Mouse (Mus musculus) testis, adult 2 months (tissue): ENCODE data around the gene Myh9. TPM values are rescaled to one million over a fixed set of nuclear protein-coding genes. Genes with fewer than 3 reads are reported as not detected.

Source experiments
- H3K27ac ChIP-seq: fragments of 200-500 bp; 2 replicates; pipeline ENCODE4 v1.5.1; 2012; ENCODE audit warnings: low read depth, low read length; ENCODE audit not compliant: control insufficient read depth, insufficient read depth
- H3K27me3 ChIP-seq: fragments of 200-500 bp; 2 replicates; pipeline ENCODE4 v1.6.1; 2012; ENCODE audit warnings: mild to moderate bottlenecking, low read length, moderate library complexity; ENCODE audit not compliant: control insufficient read depth, insufficient read depth
- H3K36me3 ChIP-seq: fragments of 200-500 bp; 2 replicates; pipeline ENCODE4 v1.6.1; 2012; ENCODE audit warnings: mild to moderate bottlenecking, low read length; ENCODE audit not compliant: control insufficient read depth, insufficient read depth
- H3K4me1 ChIP-seq: fragments of 200-500 bp; 2 replicates; pipeline ENCODE4 v1.6.1; 2012; ENCODE audit warnings: low read length; ENCODE audit not compliant: control insufficient read depth, insufficient read depth
- H3K4me3 ChIP-seq: fragments of 200-500 bp; 2 replicates; pipeline ENCODE4 v1.5.1; 2012; ENCODE audit warnings: low read depth, mild to moderate bottlenecking, low read length, moderate library complexity, mixed read lengths; ENCODE audit not compliant: control insufficient read depth
- CTCF ChIP-seq: fragments of 200-500 bp; IDR thresholded peaks from 2 replicates; pipeline ENCODE4 v1.5.1; 2012; ENCODE audit warnings: low read depth, mild to moderate bottlenecking, inconsistent platforms, low read length, moderate library complexity; ENCODE audit not compliant: control insufficient read depth, insufficient read depth, insufficient replicate concordance
- POLR2A ChIP-seq: fragments of 200-500 bp; IDR thresholded peaks from 2 replicates; pipeline ENCODE4 v1.6.1; 2012; ENCODE audit warnings: low read depth, mild to moderate bottlenecking, inconsistent platforms, low read length, moderate library complexity; ENCODE audit not compliant: control insufficient read depth
- polyA plus RNA-seq: library from polyadenylated mRNA; depleted of rRNA; stranded (reverse); fragments of >200 nt; gene quantifications from 2 replicates; pipeline ENCODE4 v1.2.3, GENCODE M21; 2012

The Myh9 gene
- polyA plus RNA-seq, 1 experiment: 4.5 TPM

DNA sequence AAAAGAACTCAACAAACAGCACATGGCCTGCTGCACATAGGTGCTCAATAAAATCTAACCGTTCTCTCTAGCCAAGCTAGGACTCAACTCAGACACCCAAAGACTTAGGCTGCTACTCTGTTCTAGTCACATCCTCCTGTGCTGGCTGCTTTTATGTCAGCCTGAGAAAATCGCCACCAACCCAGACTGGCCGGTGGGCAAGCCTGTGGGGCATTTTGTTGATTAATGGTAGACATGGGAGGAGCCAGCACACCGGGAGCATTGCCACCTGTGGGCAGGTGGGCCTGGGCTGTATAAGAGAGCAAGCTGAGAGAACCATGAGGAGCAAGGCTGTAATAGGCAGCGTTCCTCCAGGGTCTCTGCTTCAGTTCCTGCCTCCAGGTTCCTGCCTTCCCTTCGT, 8.2 kb downstream of the Myh9 start:
- H3K36me3 ChIP-seq: no peaks in the 10 kb centered on the region
- TF ChIP-seq POLR2A (no peak), CTCF (no peak)
- no peaks in the 10 kb centered on the region for H3K27me3 ChIP-seq
- no peak overlapping the region for H3K27ac ChIP-seq
- peaks cover 4% of the 10 kb centered on the region for H3K4me1 ChIP-seq
- H3K4me3 ChIP-seq: no peak overlapping the region

DNA sequence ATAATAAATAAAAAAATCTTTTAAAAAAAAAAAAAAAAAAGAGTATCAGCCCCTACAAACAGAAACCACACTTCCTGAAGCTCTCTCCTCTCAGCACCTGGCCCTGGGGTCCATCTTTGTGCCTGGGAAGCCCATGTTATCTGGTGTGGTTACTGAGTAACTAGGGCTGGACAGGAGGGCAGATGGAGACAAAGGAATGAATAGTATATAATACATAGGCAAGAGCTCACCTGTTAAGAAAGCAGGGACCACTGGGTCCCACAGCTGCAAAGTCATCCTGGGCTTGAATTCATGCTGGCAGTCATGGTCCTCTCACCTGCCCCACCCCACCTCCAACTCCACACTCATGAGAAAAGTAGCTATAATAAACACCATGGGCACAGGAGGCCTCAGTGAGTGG, 8.9 kb downstream of the Myh9 start:
- no peak overlapping the region for H3K4me3 ChIP-seq
- peaks cover 4% of the 10 kb centered on the region for H3K4me1 ChIP-seq
- H3K36me3 ChIP-seq: no peaks in the 10 kb centered on the region
- H3K27me3 ChIP-seq: no peaks in the 10 kb centered on the region
- no peak for TF ChIP-seq POLR2A
- no peak for TF ChIP-seq CTCF
- no peak overlapping the region for H3K27ac ChIP-seq

GRCm38 (mm10) chr15:77832458-77832904, 9.5 kb downstream of the Myh9 start:
- no peaks in the 10 kb centered on the region for H3K27me3 ChIP-seq
- H3K4me1 ChIP-seq: peaks cover 4% of the 10 kb centered on the region
- no peaks in the 10 kb centered on the region for H3K36me3 ChIP-seq
- no peak overlapping the region for H3K27ac ChIP-seq
- TF ChIP-seq CTCF: no peak
- H3K4me3 ChIP-seq: no peak overlapping the region

GRCm38 (mm10) chr15:77831754-77832457, 10.1 kb downstream of the Myh9 start:
- no peak overlapping the region for H3K27ac ChIP-seq
- no peak for TF ChIP-seq POLR2A
- no peak for TF ChIP-seq CTCF
- no peaks in the 10 kb centered on the region for H3K27me3 ChIP-seq
- no peaks in the 10 kb centered on the region for H3K36me3 ChIP-seq
- H3K4me3 ChIP-seq: no peak overlapping the region
- H3K4me1 ChIP-seq: peaks cover 4% of the 10 kb centered on the region

DNA sequence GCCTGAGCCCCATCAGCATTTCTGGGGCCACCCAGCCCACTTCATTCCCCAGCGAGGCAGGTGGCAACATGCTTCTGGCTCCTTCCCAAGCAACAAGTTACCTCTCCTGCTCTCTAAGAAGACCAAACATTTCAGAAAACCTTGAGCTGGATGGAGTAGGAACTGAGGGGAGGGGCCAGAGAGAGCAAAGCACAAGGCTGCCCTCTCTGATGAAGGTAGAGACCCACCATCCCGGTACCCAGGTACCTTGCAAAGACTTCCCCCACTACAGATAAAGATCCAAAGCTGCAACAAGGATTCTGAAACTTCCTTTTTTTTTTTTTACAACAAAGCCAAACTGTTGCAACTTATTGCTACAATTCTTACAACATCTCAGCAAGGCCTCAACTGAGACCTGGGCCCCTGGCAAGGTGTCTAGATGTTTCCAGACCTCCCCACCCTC, 10.8 kb downstream of the Myh9 start:
- no peak overlapping the region for H3K4me3 ChIP-seq
- TF ChIP-seq POLR2A (no peak), CTCF (no peak)
- H3K27ac ChIP-seq: no peak overlapping the region
- peaks cover 4% of the 10 kb centered on the region for H3K4me1 ChIP-seq
- no peaks in the 10 kb centered on the region for H3K36me3 ChIP-seq
- H3K27me3 ChIP-seq: no peaks in the 10 kb centered on the region

- H3K4me1 ChIP-seq: peaks cover 4% of the 10 kb centered on the region
- no peaks in the 10 kb centered on the region for H3K27me3 ChIP-seq
- H3K36me3 ChIP-seq: no peaks in the 10 kb centered on the region
- H3K27ac ChIP-seq: no peak overlapping the region
- H3K4me3 ChIP-seq: no peak overlapping the region
- TF ChIP-seq POLR2A (no peak), CTCF (no peak)
Observed at GRCm38 (mm10) chr15:77830481-77831137, 11.4 kb downstream of the Myh9 start.

DNA sequence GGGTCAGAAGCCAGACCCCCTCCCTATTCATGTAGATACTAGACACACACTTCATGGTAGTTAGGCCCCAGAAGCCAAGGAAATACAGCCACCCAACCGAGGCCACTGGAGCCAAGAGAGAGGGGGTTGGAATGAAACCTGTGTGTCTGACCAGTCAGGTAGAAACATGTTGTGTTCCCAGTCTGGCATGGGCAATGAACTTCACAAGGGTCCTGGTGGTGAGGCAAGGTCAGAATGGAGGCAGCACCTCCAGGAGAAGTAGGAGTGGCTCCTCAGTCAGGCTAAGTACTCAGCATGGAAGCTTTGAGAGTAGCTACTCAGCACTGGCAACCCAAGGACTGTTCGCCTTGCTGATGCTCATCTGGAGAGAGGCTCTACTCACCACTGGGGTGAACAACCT, 12.4 kb downstream of the Myh9 start:
- TF ChIP-seq CTCF (no peak), POLR2A (no peak)
- Histone ChIP-seq H3K36me3 (no peaks in the 10 kb centered on the region), H3K27ac (no peak overlapping the region), H3K4me3 (no peak overlapping the region), H3K4me1 (peaks cover 4% of the 10 kb centered on the region), H3K27me3 (no peaks in the 10 kb centered on the region)

DNA sequence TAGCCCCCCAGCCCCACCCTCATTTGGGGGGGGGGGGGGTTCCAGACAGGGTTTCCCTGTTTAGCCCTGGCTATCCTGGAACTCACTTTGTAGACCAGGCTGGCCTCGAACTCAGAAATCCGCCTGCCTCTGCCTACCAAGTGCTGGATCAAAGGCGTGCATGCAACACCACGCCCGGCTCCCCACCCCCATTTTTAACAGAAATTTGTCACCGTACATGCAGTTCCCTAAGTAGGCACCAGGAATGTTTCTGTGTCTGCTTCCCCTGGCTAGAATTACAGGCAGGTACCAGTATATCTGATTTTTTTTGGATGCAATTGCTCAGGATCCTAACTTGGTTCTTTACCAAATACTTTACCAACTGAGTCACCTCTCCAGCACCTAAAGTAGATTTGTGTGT, 13.1 kb downstream of the Myh9 start:
- no peak overlapping the region for H3K4me3 ChIP-seq
- H3K27ac ChIP-seq: no peak overlapping the region
- H3K4me1 ChIP-seq: peaks cover 6% of the 10 kb centered on the region
- H3K27me3 ChIP-seq: no peaks in the 10 kb centered on the region
- no peak for TF ChIP-seq CTCF
- TF ChIP-seq POLR2A: no peak
- H3K36me3 ChIP-seq: no peaks in the 10 kb centered on the region
